ENCODE assay signal across 8 mouse cellular contexts in genomic region chr8:109737237-109738048, GRCm38 (mm10). TPM values are rescaled to one million over a fixed set of nuclear protein-coding genes. Genes with fewer than 3 reads are reported as not detected.
DNase-seq lines count a peak whose midpoint lies in the region; ATAC-seq and TF ChIP-seq lines count a peak whose summit lies in the region.

Atxn1l (minus strand) TSS chr8:109737739.

- peak; percentile 39 for TF ChIP-seq CTCF in cortical plate, adult 2 months (IDR thresholded peaks at IDR 0.05; ENCODE audit: extremely low read depth, insufficient read depth, low read length)

- peak within 1 kb of the TSS; percentile 83 for H3K4me3 ChIP-seq in cortical plate, adult 2 months (ENCODE audit: insufficient read depth, low read length)

- peak; percentile 96 for DNase-seq in gastrocnemius, postnatal 10 days
- DNase-seq in induced T-regulatory cell, adult 2 months (ENCODE audit: low read depth) = peak; percentile 94
- peak; percentile 53 to 88 for DNase-seq in left cerebral cortex, adult 9 months (ENCODE audit: low spot score in 2 of 2)
- peak; percentile 93 for DNase-seq in right cerebral cortex, postnatal 14 days
- DNase-seq in urinary bladder, postnatal 36 days (ENCODE audit: low spot score in 2 of 2) = peak; percentile 73 to 81

- H3K27ac ChIP-seq in cortical plate, adult 2 months (ENCODE audit: insufficient read depth, low read length) = no peak within 1 kb of the TSS

- ATAC-seq in activated CD4-positive, CD25-positive, alpha-beta regulatory T cell, adult 4 months = peak; percentile 81
- ATAC-seq in megakaryocyte progenitor cell, adult 5-6 weeks (replicated peaks; ENCODE audit: poor library complexity) = peak; percentile 96

- TF ChIP-seq POLR2A in cortical plate, adult 2 months (IDR thresholded peaks at IDR 0.05; ENCODE audit: extremely low read depth, insufficient read depth, low read length) = no peak

- peaks cover 4% of the 10 kb centered on the region for H3K4me1 ChIP-seq in cortical plate, adult 2 months (ENCODE audit: control insufficient read depth, insufficient read depth, low read length)

RNA-seq across cellular contexts. Expression of gene Atxn1l, which starts in this region (rescaled TPM):
- 1 to 10 TPM; 2.2 to 2.8 TPM for polyA plus RNA-seq in activated CD4-positive, CD25-positive, alpha-beta regulatory T cell, adult 4 months (2017; shearing (Covaris generic))
- polyA plus RNA-seq in cortical plate, adult 2 months (2012; rRNA removed) = 14.2 and 14.4 TPM in 2 replicates
- total RNA-seq in gastrocnemius, postnatal 10 days (2021) = 10 to 100 TPM; 25.1 to 25.4 TPM
- 8.7 and 16.2 TPM in 2 replicates for total RNA-seq in megakaryocyte progenitor cell, adult 5-6 weeks (2015)
- 13.7 and 14.7 TPM in 2 replicates for total RNA-seq in megakaryocyte progenitor cell, adult 5-6 weeks (2017)
